Mouse (Mus musculus) liver, postnatal 0 days (tissue): ENCODE measurements around the gene Arhgap22. TPM values are rescaled to one million over a fixed set of nuclear protein-coding genes. Genes with fewer than 3 reads are reported as not detected.
A peak's percentile ranks its signal among the peaks of the same experiment; 100 is the strongest.

ENCODE experiments used
- ATAC-seq: fragments of 200-750 bp; cut with Nextera tagmentation; 2 replicates; pipeline ENCODE4 v1.8.0; 2017; ENCODE audit warnings: mild to moderate bottlenecking, moderate library complexity
- DNase-seq: peaks from one replicate; pipeline ENCODE4 v3.0.0-alpha.2; 2016
- H3K27ac ChIP-seq: fragments of 300-500 bp; sonication (generic); 2 replicates; pipeline ENCODE4 v1.5.1; 2014; ENCODE audit warnings: antibody characterized with exemption, moderate library complexity, mild to moderate bottlenecking, low read depth
- H3K27me3 ChIP-seq: fragments of 300-500 bp; sonication (generic); 2 replicates; pipeline ENCODE4 v1.6.1; 2014; ENCODE audit warnings: low read length, control low read depth, mixed read lengths; ENCODE audit not compliant: insufficient read depth
- H3K36me3 ChIP-seq: fragments of 300-500 bp; sonication (generic); replicated peaks from 2 replicates; pipeline ENCODE4 v1.6.1; 2014; ENCODE audit warnings: mild to moderate bottlenecking, control low read depth, low read length, moderate library complexity, mixed read lengths; ENCODE audit not compliant: insufficient read depth
- H3K4me1 ChIP-seq: fragments of 300-500 bp; sonication (generic); 2 replicates; pipeline ENCODE4 v1.6.1; 2014; ENCODE audit warnings: antibody characterized with exemption, mild to moderate bottlenecking, control low read depth; ENCODE audit not compliant: insufficient read depth
- H3K4me2 ChIP-seq: fragments of 300-500 bp; sonication (generic); 2 replicates; pipeline ENCODE4 v1.6.1; 2014; ENCODE audit warnings: low read depth, mild to moderate bottlenecking, low read length, moderate library complexity, mixed read lengths
- H3K4me3 ChIP-seq: fragments of 300-500 bp; sonication (generic); 2 replicates; pipeline ENCODE4 v1.5.1; 2014; ENCODE audit warnings: low read depth, low read length
- H3K9ac ChIP-seq: fragments of 300-500 bp; sonication (generic); replicated peaks from 2 replicates; pipeline ENCODE4 v1.6.1; 2014; ENCODE audit warnings: mild to moderate bottlenecking, moderate library complexity
- H3K9me3 ChIP-seq: fragments of 300-500 bp; sonication (generic); 2 replicates; pipeline ENCODE4 v1.6.1; 2016; ENCODE audit warnings: mild to moderate bottlenecking, control low read depth, low read length, mixed read lengths
- CTCF ChIP-seq: sonication (generic); IDR thresholded peaks from 2 replicates; pipeline ENCODE4 v1.5.1; 2016; ENCODE audit warnings: antibody characterized with exemption, low read depth
- EP300 ChIP-seq: IDR thresholded peaks from 2 replicates; pipeline ENCODE4 v1.6.1; 2016; ENCODE audit warnings: antibody characterized with exemption, low read depth, mild to moderate bottlenecking
- WGBS: fragments of 180-500 bp; shearing (Covaris S2); extraction: QIAGEN DNeasy Blood & Tissue Kit; methylation state at CpG from one replicate; pipeline ENCODE4 v1.1.7; 2014; ENCODE audit not compliant: insufficient replicate concordance; 5-methylcytosine and 5-hydroxymethylcytosine counted together
- polyA plus RNA-seq: library from polyadenylated mRNA; unstranded; fragments of >200 nt; fragmentation: Nextera tagmentation; extraction: Ambion mirVana; gene quantifications from 2 replicates; pipeline ENCODE4 v1.2.1, GENCODE M21; 2015

Arhgap22 gene
- polyA plus RNA-seq, 1 experiment from 2014 or later: 0.73 TPM

- WGBS: 72% methylated on average over 16 of the region's 16 CpGs
These were observed 83.0 kb downstream of the Arhgap22 start for GRCm38 (mm10) chr14:33296698-33297341.

GRCm38 (mm10) chr14:33300591-33300990, 86.8 kb downstream of the Arhgap22 start:
- H3K27me3 ChIP-seq: no peaks in the 10 kb centered on the region
- ATAC-seq (peak; percentile 54; the same call in 1 of the 2 replicates), DNase-seq (no peak)
- TF ChIP-seq CTCF (no peak), EP300 (no peak)
- no peak overlapping the region for H3K4me2 ChIP-seq
- H3K36me3 ChIP-seq: no peaks in the 10 kb centered on the region
- no peaks in the 10 kb centered on the region for H3K9me3 ChIP-seq
- no peak overlapping the region for H3K4me3 ChIP-seq
- no peak overlapping the region for H3K27ac ChIP-seq
- 0 out of 2 replicates have a peak, but pooled peaks cover 2% of the 10 kb centered on the region for H3K4me1 ChIP-seq
- H3K9ac ChIP-seq: no peak overlapping the region
- WGBS: 61% methylated on average over 2 of the region's 2 CpGs

More at GRCm38 (mm10) chr14:33296698-33297341, 83.0 kb downstream of the Arhgap22 start:
- no peak for ATAC-seq
- DNase-seq: no peak
- TF ChIP-seq EP300: no peak
- no peak for TF ChIP-seq CTCF
- Histone ChIP-seq H3K4me1 (0 out of 2 replicates have a peak, but pooled peaks cover 2% of the 10 kb centered on the region), H3K27ac (no peak overlapping the region), H3K9me3 (no peaks in the 10 kb centered on the region), H3K4me3 (no peak overlapping the region), H3K9ac (no peak overlapping the region), H3K36me3 (no peaks in the 10 kb centered on the region), H3K4me2 (no peak overlapping the region), H3K27me3 (no peaks in the 10 kb centered on the region)

GRCm38 (mm10) chr14:33303348-33303819, 89.6 kb downstream of the Arhgap22 start:
- ATAC-seq (0 out of 2 replicates have a peak, but pooled peaks have one; percentile 29), DNase-seq (peak; percentile 79)
- Histone ChIP-seq H3K4me2 (0 out of 2 replicates have a peak overlapping the region, but pooled peaks have one; percentile 16), H3K27ac (no peak overlapping the region), H3K36me3 (no peaks in the 10 kb centered on the region), H3K27me3 (no peaks in the 10 kb centered on the region), H3K9me3 (no peaks in the 10 kb centered on the region), H3K9ac (no peak overlapping the region), H3K4me3 (no peak overlapping the region), H3K4me1 (0 out of 2 replicates have a peak, but pooled peaks cover 2% of the 10 kb centered on the region)
- TF ChIP-seq EP300: no peak
- TF ChIP-seq CTCF: peak; percentile 93
- WGBS: 14% methylated on average over 9 of the region's 9 CpGs

- DNase-seq: no peak
- 58% methylated on average over 12 of the region's 12 CpGs for WGBS
- Histone ChIP-seq H3K27ac (no peak overlapping the region), H3K4me1 (no peaks in the 10 kb centered on the region), H3K36me3 (no peaks in the 10 kb centered on the region), H3K9ac (no peak overlapping the region), H3K4me2 (0 out of 2 replicates have a peak overlapping the region, but pooled peaks have one; percentile 9), H3K27me3 (no peaks in the 10 kb centered on the region), H3K9me3 (no peaks in the 10 kb centered on the region), H3K4me3 (no peak overlapping the region)
- TF ChIP-seq CTCF (no peak), EP300 (no peak)
- no peak for ATAC-seq
These were observed 91.9 kb downstream of the Arhgap22 start for GRCm38 (mm10) chr14:33305645-33306281.

GRCm38 (mm10) chr14:33310719-33311118, 96.9 kb downstream of the Arhgap22 start:
- no peak overlapping the region for H3K27ac ChIP-seq
- no peaks in the 10 kb centered on the region for H3K27me3 ChIP-seq
- H3K9me3 ChIP-seq: no peaks in the 10 kb centered on the region
- H3K4me1 ChIP-seq: no peaks in the 10 kb centered on the region
- no peak overlapping the region for H3K9ac ChIP-seq
- no peak overlapping the region for H3K4me2 ChIP-seq
- H3K4me3 ChIP-seq: no peak overlapping the region
- TF ChIP-seq CTCF (no peak), EP300 (no peak)
- peak; percentile 50; the same call in 1 of the 2 replicates for ATAC-seq
- WGBS: 30% methylated on average over 4 of the region's 4 CpGs
- no peaks in the 10 kb centered on the region for H3K36me3 ChIP-seq
- no peak for DNase-seq

- Histone ChIP-seq H3K9me3 (no peaks in the 10 kb centered on the region), H3K4me2 (no peak overlapping the region), H3K9ac (no peak overlapping the region), H3K27me3 (no peaks in the 10 kb centered on the region), H3K27ac (no peak overlapping the region), H3K4me3 (no peak overlapping the region), H3K36me3 (no peaks in the 10 kb centered on the region), H3K4me1 (no peaks in the 10 kb centered on the region)
- ATAC-seq: no peak
- no peak for DNase-seq
- WGBS: 68% methylated on average over 4 of the region's 4 CpGs
- TF ChIP-seq EP300 (no peak), CTCF (no peak)
These were observed 98.5 kb downstream of the Arhgap22 start for GRCm38 (mm10) chr14:33312309-33312708.
